Mouse (Mus musculus): ENCODE data around the gene Slc5a11.
A peak's percentile ranks its signal among the peaks of the same experiment; 100 is the strongest.

The Slc5a11 gene

DNA sequence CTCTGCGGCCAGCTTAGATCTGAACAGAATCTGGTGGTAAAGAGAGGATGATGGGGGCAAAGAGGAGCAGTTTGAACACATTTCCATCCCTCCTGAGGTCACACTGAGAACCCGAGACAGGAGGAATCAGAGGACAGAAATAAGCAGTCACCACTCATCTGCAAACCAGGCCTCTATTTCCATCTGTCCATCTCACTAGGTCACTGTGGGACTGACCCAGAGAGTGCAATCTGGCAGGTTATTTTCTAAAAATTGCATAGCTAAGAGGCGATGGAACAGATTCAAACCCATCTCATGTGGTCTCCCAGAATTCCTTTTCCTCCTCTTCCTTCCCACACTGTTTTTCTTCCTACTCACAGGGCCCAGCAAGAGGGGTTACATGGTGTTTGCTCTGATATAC is 73.3 kb downstream of the Slc5a11 start:
- DNase-seq = no peak

DNA sequence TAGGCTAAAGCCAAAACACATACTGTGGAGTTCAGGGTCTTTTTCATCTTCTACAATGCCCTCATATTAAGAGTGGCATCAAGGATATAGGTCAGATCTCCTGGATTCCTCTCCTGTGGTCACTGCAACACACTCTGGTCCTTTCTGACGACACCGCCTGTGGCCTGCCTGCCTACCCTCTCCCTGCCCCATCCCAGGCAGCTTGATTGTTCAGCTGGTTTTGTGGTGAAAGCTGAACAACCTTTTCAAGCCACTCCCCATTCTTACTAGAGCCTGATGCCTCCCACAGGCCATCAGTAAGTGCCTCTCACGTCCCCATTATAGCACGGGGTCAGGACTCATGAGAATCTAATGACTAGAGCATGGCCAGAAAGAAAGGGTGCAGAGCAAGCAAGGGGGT is 74.6 kb downstream of the Slc5a11 start:
- no peak for DNase-seq

- DNase-seq = no peak
Observed at GRCm38 (mm10) chr7:123291942-123292341, 77.4 kb downstream of the Slc5a11 start.

DNA sequence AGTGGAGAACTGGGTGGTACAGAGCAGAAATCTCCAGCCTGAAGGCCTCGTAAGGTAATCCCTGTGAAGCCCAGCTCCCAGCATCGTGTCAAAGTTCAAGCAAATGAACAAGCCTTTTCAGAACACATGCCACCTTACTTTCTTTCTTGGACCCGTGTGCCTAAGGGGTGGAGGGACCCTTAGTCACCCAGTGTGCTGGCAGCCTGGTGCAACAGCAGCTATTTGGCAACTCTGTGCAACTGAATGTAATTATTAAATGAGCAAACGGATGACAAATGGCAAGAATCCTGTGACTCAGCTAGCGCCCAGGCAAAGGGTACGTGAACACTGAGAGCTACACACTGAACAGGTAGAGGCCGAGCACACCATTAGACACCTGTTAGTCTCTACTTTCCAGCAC is 79.3 kb downstream of the Slc5a11 start:
- no peak for DNase-seq

DNA sequence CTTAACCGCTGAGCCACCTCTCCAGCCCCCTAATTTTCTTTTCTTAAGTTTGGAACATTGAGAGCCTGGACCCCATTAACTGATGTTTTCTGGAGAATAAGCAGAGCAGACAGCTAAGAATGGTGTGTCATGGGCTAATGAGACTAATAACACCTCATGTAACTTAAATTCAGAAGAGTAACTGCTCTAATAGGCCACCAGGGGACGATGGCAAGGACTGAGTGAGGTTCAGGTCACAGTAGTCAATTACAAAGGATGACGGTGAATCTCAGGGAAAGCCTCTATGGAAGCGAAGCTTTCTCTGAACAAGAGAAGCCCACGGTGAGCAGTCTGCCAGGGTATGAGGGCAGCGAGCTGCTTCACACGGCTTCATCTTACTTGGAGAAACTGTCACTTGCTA is 80.8 kb downstream of the Slc5a11 start:
- DNase-seq = no peak

- DNase-seq = no peak
Observed at GRCm38 (mm10) chr7:123296097-123296496, 81.5 kb downstream of the Slc5a11 start.

DNA sequence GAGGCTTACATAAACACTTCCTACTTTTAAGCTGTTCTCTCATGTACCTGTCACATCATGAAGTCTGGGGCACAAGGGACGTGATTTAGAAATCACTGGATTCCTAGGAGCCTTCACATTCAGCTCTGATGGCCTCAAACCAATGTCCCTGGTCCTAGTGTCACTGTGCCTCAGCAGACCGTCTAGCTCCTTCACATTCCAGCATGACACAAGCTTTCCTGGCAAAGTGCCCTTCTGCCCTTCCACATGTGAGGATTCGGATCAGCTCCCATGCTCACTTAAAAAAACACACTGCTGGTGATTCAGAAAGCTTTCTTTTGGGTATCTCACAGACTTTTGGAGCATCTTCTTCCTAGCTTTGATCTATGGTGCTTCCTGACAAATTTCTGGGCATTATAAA is 83.6 kb downstream of the Slc5a11 start:
- DNase-seq = no peak

GRCm38 (mm10) chr7:123300258-123300657 is 85.7 kb downstream of the Slc5a11 start:
- DNase-seq = no peak

GRCm38 (mm10) chr7:123305397-123305796 is 90.8 kb downstream of the Slc5a11 start:
- DNase-seq = no peak

DNA sequence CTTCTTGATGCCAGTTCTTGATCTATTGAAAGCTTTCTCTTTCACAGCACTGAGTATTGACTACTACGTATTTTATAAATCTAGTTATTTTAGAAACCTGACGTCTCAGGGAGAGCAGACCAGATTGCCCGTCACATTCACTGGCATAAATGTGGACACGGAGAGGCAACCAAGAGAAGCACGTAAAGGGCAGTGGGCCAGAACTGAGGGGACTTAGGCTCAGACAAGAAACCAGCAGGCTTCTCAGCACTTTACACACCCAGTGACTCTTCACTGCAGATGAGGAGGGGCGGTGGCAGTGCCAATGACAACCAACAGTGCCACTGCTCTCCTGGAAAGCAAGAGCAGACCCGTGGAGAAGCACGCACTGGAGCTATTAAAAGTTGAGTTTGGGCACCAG is 92.7 kb downstream of the Slc5a11 start:
- no peak for DNase-seq

- DNase-seq = no peak
Observed at GRCm38 (mm10) chr7:123307887-123308558, 93.4 kb downstream of the Slc5a11 start.

DNA sequence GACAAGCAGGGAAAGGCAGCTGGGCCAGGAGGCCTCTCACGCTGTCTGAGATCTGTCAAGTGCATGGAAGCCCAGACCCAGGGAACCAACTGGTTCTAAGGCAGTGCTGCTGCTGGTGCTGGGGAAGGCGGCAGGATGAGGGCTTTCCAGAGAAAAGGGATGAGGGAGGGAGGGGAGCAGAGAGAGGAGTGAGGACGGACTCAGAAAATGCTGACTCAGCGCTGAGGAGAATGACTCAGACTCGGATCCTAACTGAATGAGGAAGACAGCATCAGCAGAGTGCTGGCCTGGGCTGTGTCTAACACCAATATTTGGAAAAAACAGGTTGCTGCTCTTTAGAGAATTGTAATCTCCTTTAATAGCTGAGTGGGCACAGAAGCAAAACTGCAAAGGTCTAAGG is 97.3 kb downstream of the Slc5a11 start:
- DNase-seq = no peak

- DNase-seq = no peak
Observed at GRCm38 (mm10) chr7:123312738-123313137, 98.2 kb downstream of the Slc5a11 start.

- peak; percentile 35 for DNase-seq
Observed at GRCm38 (mm10) chr7:123322452-123323121, 108.0 kb downstream of the Slc5a11 start.

Measured in thymus, postnatal 14 days (tissue).